Mouse (Mus musculus) thymus, adult 2 months (tissue): ENCODE measurements around the gene Hk3. TPM values are rescaled to one million over a fixed set of nuclear protein-coding genes. Genes with fewer than 3 reads are reported as not detected.

Source experiments
- DNase-seq: peaks from one replicate; pipeline ENCODE4 v3.0.0; 2021
- H3K27ac ChIP-seq: fragments of 200-500 bp; 2 replicates; pipeline ENCODE4 v1.5.1; 2012; ENCODE audit warnings: low read length, control low read depth; ENCODE audit not compliant: control insufficient read depth, insufficient read depth
- H3K27me3 ChIP-seq: fragments of 200-500 bp; 2 replicates; pipeline ENCODE4 v1.6.1; 2012; ENCODE audit warnings: mild to moderate bottlenecking, low read length, moderate library complexity, mixed read lengths; ENCODE audit not compliant: control insufficient read depth, insufficient read depth
- H3K36me3 ChIP-seq: fragments of 200-500 bp; 2 replicates; pipeline ENCODE4 v1.6.1; 2012; ENCODE audit warnings: mild to moderate bottlenecking, low read length, moderate library complexity; ENCODE audit not compliant: control insufficient read depth, insufficient read depth
- H3K4me1 ChIP-seq: fragments of 200-500 bp; replicated peaks from 2 replicates; pipeline ENCODE4 v1.6.1; 2012; ENCODE audit warnings: low read length; ENCODE audit not compliant: control insufficient read depth, insufficient read depth
- H3K4me3 ChIP-seq: fragments of 200-500 bp; 2 replicates; pipeline ENCODE4 v1.5.1; 2012; ENCODE audit warnings: mild to moderate bottlenecking, low read length, control low read depth, moderate library complexity; ENCODE audit not compliant: control insufficient read depth, insufficient read depth
- CTCF ChIP-seq: fragments of 200-500 bp; IDR thresholded peaks from 2 replicates; pipeline ENCODE4 v1.5.1; 2012; ENCODE audit warnings: mild to moderate bottlenecking, control low read depth, low read length, moderate library complexity, borderline replicate concordance; ENCODE audit not compliant: control insufficient read depth, poor library complexity, insufficient read depth; ENCODE audit errors: extremely low read depth
- POLR2A ChIP-seq: fragments of 200-500 bp; IDR thresholded peaks from 2 replicates; pipeline ENCODE4 v1.6.1; 2012; ENCODE audit warnings: mild to moderate bottlenecking, low read length, control low read depth, moderate library complexity; ENCODE audit not compliant: control insufficient read depth, poor library complexity, insufficient read depth; ENCODE audit errors: extremely low read depth
- WGBS: fragments of 180-500 bp; shearing (Covaris S2); methylation state at CpG from one replicate; pipeline ENCODE4 v1.1.7; 2018; 5-methylcytosine and 5-hydroxymethylcytosine counted together
- polyA plus RNA-seq: library from polyadenylated mRNA; depleted of rRNA; stranded (reverse); fragments of >200 nt; gene quantifications from 2 replicates; pipeline ENCODE4 v1.2.3, GENCODE M21; 2012; rRNA removed

The Hk3 gene
- 3.5 and 4.1 TPM in 2 replicates for polyA plus RNA-seq

DNA sequence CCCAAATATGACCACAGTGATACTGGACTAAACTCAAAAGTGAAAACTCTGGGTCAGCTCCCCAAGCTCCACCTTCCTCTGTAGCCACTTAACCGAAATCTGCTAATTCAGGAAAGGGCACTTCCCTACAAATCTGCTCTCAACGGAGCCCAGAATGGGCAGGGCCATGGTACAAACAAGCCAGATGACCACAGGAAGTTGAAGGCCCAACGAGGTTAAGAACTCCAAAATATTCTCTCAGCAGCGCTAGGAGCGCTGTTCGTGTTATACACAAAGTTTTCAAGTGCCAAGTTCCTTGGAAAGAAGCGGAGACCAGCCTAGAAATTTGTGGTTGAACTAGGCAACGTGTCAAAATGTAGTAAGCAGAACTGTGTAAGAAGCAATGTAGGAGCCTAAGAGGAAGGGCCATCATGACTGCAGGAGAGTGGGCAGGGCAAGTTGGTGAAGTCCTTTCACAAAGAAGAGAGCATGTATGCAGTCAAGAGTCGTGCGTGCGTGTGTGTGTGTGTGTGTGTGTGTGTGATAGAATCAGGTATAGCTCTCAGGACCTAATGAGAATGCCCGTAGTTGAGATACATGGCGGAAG lies at the start of gene Hk3:
Gene Hk3 (minus strand): TSS at position 192 of the 586 bp plus-strand sequence.
- Histone ChIP-seq H3K4me1 (peaks cover 31% of the 10 kb centered on the region), H3K36me3 (no peaks in the 10 kb centered on the region), H3K27me3 (no peaks in the 10 kb centered on the region), H3K27ac (no peak within 1 kb of the TSS), H3K4me3 (no peak within 1 kb of the TSS)
- TF ChIP-seq POLR2A (no peak), CTCF (no peak)
- no peak for DNase-seq
- WGBS: 83% methylated on average over 13 of the region's 13 CpGs

DNA sequence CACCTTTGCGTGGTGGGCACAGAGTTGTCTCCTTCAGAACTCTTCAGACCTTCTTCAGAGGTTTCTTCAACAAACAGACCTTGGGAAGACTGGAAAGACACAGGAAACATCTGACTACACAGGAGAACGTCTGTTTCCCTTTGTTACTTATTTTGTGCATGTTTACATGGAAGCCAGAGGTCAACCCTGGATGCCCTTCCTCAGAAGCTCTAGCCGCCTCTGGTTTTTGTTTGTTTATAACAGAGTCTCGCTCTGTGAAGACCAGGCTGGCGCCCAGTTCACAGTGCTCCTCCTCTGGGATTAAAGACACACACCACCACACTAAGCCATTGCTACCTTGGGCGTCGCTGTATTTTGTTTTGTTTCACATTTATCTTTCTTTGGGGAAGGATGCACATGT lies 48.5 kb upstream of the Hk3 start:
- no peak for DNase-seq
- 0 out of 2 replicates have a peak, but pooled peaks cover under 1% of the 10 kb centered on the region for H3K36me3 ChIP-seq
- TF ChIP-seq POLR2A (no peak), CTCF (no peak)
- H3K4me1 ChIP-seq: no peaks in the 10 kb centered on the region
- no peak overlapping the region for H3K4me3 ChIP-seq
- H3K27me3 ChIP-seq: no peaks in the 10 kb centered on the region
- WGBS: 96% methylated on average over 7 of the region's 7 CpGs
- no peak overlapping the region for H3K27ac ChIP-seq

DNA sequence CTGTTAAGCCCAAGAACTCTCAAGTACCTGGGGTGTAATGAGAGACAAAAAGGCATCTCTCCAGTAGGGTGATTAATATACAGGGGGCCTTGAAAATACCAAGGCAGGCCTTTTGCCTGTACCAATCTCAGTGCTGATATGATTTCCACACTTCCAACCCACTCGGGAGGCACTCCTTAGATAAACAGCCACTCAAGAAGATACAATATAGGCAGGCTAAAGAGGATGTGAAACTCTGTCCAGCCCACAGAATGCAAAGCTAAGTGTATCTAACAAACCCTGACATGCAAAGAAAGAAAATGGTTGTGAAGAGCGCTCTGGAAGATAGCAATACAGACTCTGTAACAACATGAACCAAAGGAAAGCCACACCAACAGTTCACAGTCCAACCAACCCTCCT lies 42.1 kb upstream of the Hk3 start:
- TF ChIP-seq CTCF: no peak
- TF ChIP-seq POLR2A: no peak
- DNase-seq: no peak
- Histone ChIP-seq H3K27me3 (no peaks in the 10 kb centered on the region), H3K4me1 (no peaks in the 10 kb centered on the region), H3K36me3 (no peaks in the 10 kb centered on the region), H3K27ac (no peak overlapping the region), H3K4me3 (no peak overlapping the region)
- WGBS: 91% methylated on average over 2 of the region's 2 CpGs

DNA sequence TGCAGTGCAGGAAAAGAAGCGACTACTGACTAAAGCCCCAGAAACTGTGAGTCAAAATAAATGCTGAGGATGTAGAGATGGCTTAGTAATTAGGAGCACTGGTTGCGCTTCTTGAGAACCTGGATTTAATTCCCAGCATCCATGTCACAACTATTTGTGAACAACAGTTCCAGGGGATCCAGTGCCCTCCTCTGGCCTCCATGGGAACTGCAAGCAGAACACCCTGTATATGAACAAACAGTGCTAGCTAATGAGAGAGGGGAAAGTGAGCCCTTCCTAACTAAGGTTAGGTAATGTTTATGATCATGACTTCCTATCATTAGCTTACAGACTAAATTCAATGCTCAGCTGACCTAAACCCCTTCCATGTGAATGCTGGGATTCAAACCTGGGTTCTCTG lies 36.9 kb upstream of the Hk3 start:
- 100% methylated on average over 2 of the region's 2 CpGs for WGBS
- TF ChIP-seq POLR2A: no peak
- no peak for TF ChIP-seq CTCF
- H3K27me3 ChIP-seq: no peaks in the 10 kb centered on the region
- H3K36me3 ChIP-seq: peaks cover 3% of the 10 kb centered on the region; the same call in 1 of the 2 replicates
- no peak overlapping the region for H3K27ac ChIP-seq
- peak; percentile 37 for DNase-seq
- no peak overlapping the region for H3K4me3 ChIP-seq
- H3K4me1 ChIP-seq: no peaks in the 10 kb centered on the region

- H3K27me3 ChIP-seq: no peaks in the 10 kb centered on the region
- H3K4me1 ChIP-seq: no peaks in the 10 kb centered on the region
- TF ChIP-seq CTCF: no peak
- no peak for TF ChIP-seq POLR2A
- DNase-seq: no peak
- peaks cover 10% of the 10 kb centered on the region; the same call in 1 of the 2 replicates for H3K36me3 ChIP-seq
- H3K27ac ChIP-seq: no peak overlapping the region
- WGBS: 96% methylated on average over 3 of the region's 3 CpGs
- H3K4me3 ChIP-seq: no peak overlapping the region
These were observed 26.5 kb upstream of the Hk3 start for GRCm38 (mm10) chr13:55047706-55048105.

GRCm38 (mm10) chr13:55040016-55040415 lies 18.8 kb upstream of the Hk3 start:
- no peak for DNase-seq
- H3K36me3 ChIP-seq: peaks cover 3% of the 10 kb centered on the region; the same call in 1 of the 2 replicates
- 53% methylated on average over 2 of the region's 2 CpGs for WGBS
- H3K27ac ChIP-seq: no peak overlapping the region
- no peak overlapping the region for H3K4me3 ChIP-seq
- no peaks in the 10 kb centered on the region for H3K4me1 ChIP-seq
- H3K27me3 ChIP-seq: no peaks in the 10 kb centered on the region
- TF ChIP-seq CTCF (no peak), POLR2A (no peak)
